Comparison of ENCODE assay signal across 9 mouse cellular contexts in the genomic region with DNA sequence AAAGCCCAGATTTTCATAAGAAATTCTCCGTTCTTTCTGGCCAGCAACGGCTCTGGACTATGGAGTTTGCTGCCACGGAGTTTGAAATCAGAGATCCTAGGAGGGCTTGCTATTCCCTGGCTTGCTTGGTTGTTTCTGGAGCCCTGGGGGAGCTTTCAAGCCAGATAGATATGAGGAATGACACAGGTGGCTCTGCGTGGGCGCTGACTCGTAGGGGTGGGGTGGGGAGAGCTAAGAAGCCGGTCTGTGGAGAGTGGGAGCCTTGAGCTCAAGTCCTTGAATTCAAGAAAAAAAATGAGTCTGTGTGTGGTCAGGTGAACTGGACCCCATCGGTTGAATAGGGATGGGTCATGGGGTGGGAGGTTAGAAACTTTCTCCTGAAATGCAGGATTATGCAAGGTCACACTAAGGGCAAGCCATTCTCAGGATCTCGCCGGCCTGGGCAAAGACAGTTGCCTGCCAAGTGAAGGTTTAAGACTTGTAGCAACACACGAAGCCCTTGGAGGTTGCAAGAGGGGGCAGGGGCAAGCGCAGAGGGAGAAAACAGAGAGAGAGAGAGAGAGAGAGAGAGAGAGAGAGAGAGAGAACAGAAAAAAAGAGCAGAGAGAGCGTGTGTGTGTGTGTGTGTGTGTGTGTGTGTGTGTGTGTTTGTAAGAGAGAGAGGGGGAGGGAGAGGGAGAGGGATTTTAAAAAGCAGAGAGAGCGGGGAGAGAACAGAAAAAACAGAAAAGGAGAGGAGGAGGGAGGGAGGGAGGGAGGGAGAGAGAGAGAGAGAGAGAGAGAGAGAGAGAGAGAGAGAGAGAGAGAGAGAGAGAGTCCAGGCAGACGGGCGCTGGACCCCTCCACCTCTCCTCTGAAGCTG. TPM values are rescaled to one million over a fixed set of nuclear protein-coding genes. Genes with fewer than 3 reads are reported as not detected.
DNase-seq lines count a peak whose midpoint lies in the region; ATAC-seq and TF ChIP-seq lines count a peak whose summit lies in the region.
"Had no signal": no experiment of that assay in that cellular context is flagged by ENCODE, and none has a peak within 500 bp of the region (broad histone marks: within the 10 kb centered on the region; RNA-seq: fewer than 3 reads in every experiment).

No protein-coding gene starts in this region.

- no peak for TF ChIP-seq EP300 in heart, adult 2 months (IDR thresholded peaks at IDR 0.05; ENCODE audit: insufficient read depth, low read depth, low read length)

- no peaks in the 10 kb centered on the region for H3K9me3 ChIP-seq in heart, embryonic 14.5 days (ENCODE audit: control insufficient read depth, low read length)
- H3K9me3 ChIP-seq in forebrain, embryonic 16.5 days (ENCODE audit: control insufficient read depth, low read length), result no peaks in the 10 kb centered on the region
- H3K9me3 ChIP-seq in midbrain, embryonic 14.5 days (ENCODE audit: control insufficient read depth, low read length), result no peaks in the 10 kb centered on the region

- H3K4me2 ChIP-seq in heart, embryonic 14.5 days (ENCODE audit: low read length), result peak overlapping the region; percentile 39
- H3K4me2 ChIP-seq in forebrain, embryonic 16.5 days (ENCODE audit: low read length), result peak overlapping the region; percentile 84
- peak overlapping the region; percentile 68 for H3K4me2 ChIP-seq in midbrain, embryonic 14.5 days (ENCODE audit: low read length)

- no peak for TF ChIP-seq POLR2A in heart, adult 2 months (IDR thresholded peaks at IDR 0.05; ENCODE audit: insufficient read depth, low read depth, low read length)

- no peak overlapping the region for H3K27ac ChIP-seq in heart, embryonic 14.5 days (replicated peaks in 1 of 2; ENCODE audit: control insufficient read depth in 1 of 2, insufficient read depth in 1 of 2, low read depth in 2 of 2, low read length in 2 of 2)
- no peak overlapping the region for H3K27ac ChIP-seq in heart, adult 2 months
- peak overlapping the region; percentile 88 for H3K27ac ChIP-seq in forebrain, embryonic 16.5 days (ENCODE audit: low read length)
- peak overlapping the region; percentile 90 for H3K27ac ChIP-seq in midbrain, embryonic 14.5 days (replicated peaks; ENCODE audit: low read depth, low read length)

- peaks cover 72% of the 10 kb centered on the region for H3K27me3 ChIP-seq in heart, embryonic 14.5 days (ENCODE audit: control insufficient read depth, insufficient read depth, low read length)
- peaks cover 17% of the 10 kb centered on the region for H3K27me3 ChIP-seq in heart, adult 2 months (ENCODE audit: control insufficient read depth, insufficient read depth, low read length)
- no peaks in the 10 kb centered on the region for H3K27me3 ChIP-seq in forebrain, embryonic 16.5 days (replicated peaks; ENCODE audit: control insufficient read depth, insufficient read depth, low read length)
- no peaks in the 10 kb centered on the region for H3K27me3 ChIP-seq in midbrain, embryonic 14.5 days (ENCODE audit: control insufficient read depth, insufficient read depth, low read length)

- intact Hi-C loops in heart, adult 2 months (cut with DNase I), result no loop called here

- H3K36me3 ChIP-seq in heart, embryonic 14.5 days (ENCODE audit: control insufficient read depth, insufficient read depth, low read length), result no peaks in the 10 kb centered on the region
- no peaks in the 10 kb centered on the region for H3K36me3 ChIP-seq in heart, adult 2 months (ENCODE audit: control insufficient read depth, insufficient read depth, low read length)
- no peaks in the 10 kb centered on the region for H3K36me3 ChIP-seq in forebrain, embryonic 16.5 days (ENCODE audit: control insufficient read depth, insufficient read depth)
- H3K36me3 ChIP-seq in midbrain, embryonic 14.5 days (ENCODE audit: control insufficient read depth, insufficient read depth, low read length), result no peaks in the 10 kb centered on the region

- no peak for ATAC-seq in heart, embryonic 14.5 days (ENCODE audit: insufficient number of reproducible peaks, insufficient read depth, low FRiP score, low read depth)
- no peak for ATAC-seq in forebrain, embryonic 16.5 days
- ATAC-seq in midbrain, embryonic 14.5 days (ENCODE audit: low FRiP score, low TSS enrichment), result no peak

- H3K9ac ChIP-seq in heart, embryonic 14.5 days (ENCODE audit: low read length), result no peak overlapping the region
- no peak overlapping the region for H3K9ac ChIP-seq in heart, adult 2 months (ENCODE audit: low read depth, low read length)
- peak overlapping the region; percentile 68 for H3K9ac ChIP-seq in forebrain, embryonic 16.5 days (replicated peaks; ENCODE audit: low read depth, low read length)
- peak overlapping the region; percentile 79; the same call in 1 of the 2 replicates for H3K9ac ChIP-seq in midbrain, embryonic 14.5 days (replicated peaks; ENCODE audit: low read length)

- peak overlapping the region in 1 of 2 experiments; percentile 3; a peak in 1 of 4 replicates for H3K4me3 ChIP-seq in heart, embryonic 14.5 days (ENCODE audit: control insufficient read depth in 1 of 2, insufficient read depth in 1 of 2, low read depth in 1 of 2, low read length in 2 of 2)
- H3K4me3 ChIP-seq in heart, adult 2 months, result no peak overlapping the region
- peak overlapping the region; percentile 50 for H3K4me3 ChIP-seq in forebrain, embryonic 16.5 days (replicated peaks; ENCODE audit: low read length)
- H3K4me3 ChIP-seq in midbrain, embryonic 14.5 days (replicated peaks; ENCODE audit: low read depth, low read length), result peak overlapping the region; percentile 71

- peaks cover 0 to 3% of the 10 kb centered on the region in 2 experiments; a peak in 2 of 4 replicates for H3K4me1 ChIP-seq in heart, embryonic 14.5 days (ENCODE audit: control insufficient read depth in 2 of 2, insufficient read depth in 2 of 2, low read length in 2 of 2)
- H3K4me1 ChIP-seq in heart, adult 2 months (ENCODE audit: control insufficient read depth, insufficient read depth, low read length), result no peaks in the 10 kb centered on the region
- H3K4me1 ChIP-seq in forebrain, embryonic 16.5 days (replicated peaks; ENCODE audit: control insufficient read depth, insufficient read depth, low read length), result peaks cover 38% of the 10 kb centered on the region
- H3K4me1 ChIP-seq in midbrain, embryonic 14.5 days (ENCODE audit: control insufficient read depth, insufficient read depth, low read length), result peaks cover 32% of the 10 kb centered on the region

- 26% methylated on average over 15 of the region's 16 CpGs for WGBS in heart, embryonic 14.5 days
- WGBS in heart, adult 2 months, result 25% methylated on average over 16 of the region's 16 CpGs
- WGBS in forebrain, embryonic 16.5 days, result 9% methylated on average over 16 of the region's 16 CpGs
- 6% methylated on average over 15 of the region's 16 CpGs for WGBS in midbrain, embryonic 14.5 days

- no peak for DNase-seq in heart, adult 2 months
- peak; percentile 7 for DNase-seq in Muller cell, postnatal 12 days (ENCODE audit: inconsistent ontology term)
- peak; percentile 45 for DNase-seq in midbrain, embryonic 14.5 days
- DNase-seq in spleen, postnatal 14 days (ENCODE audit: low spot score in 2 of 2), result no peak
- no peak for DNase-seq in frontal cortex, postnatal 14 days (ENCODE audit: low spot score in 2 of 2)
- DNase-seq in ovary, postnatal 14 days (ENCODE audit: low spot score), result no peak
- DNase-seq: kidney, adult 11 months had no signal

- no peak for TF ChIP-seq CTCF in heart, adult 2 months (IDR thresholded peaks at IDR 0.05)

- H3K79me2 ChIP-seq in heart, adult 2 months (replicated peaks; ENCODE audit: control insufficient read depth, insufficient read depth, low read length), result no peaks in the 10 kb centered on the region

RNA-seq across cellular contexts. Expression of gene Aen, which starts 13.8 kb away (rescaled TPM):
- 25.3 and 27.8 TPM in 2 replicates for polyA plus RNA-seq in heart, embryonic 14.5 days (2014; fragmentation: Nextera tagmentation; extraction: Ambion mirVana)
- 10 to 100 TPM; 33.9 to 39.0 TPM for total RNA-seq in heart, adult 2 months (2021)
- polyA plus RNA-seq in heart, adult 2 months (2012; rRNA removed), result 23.5 and 31.2 TPM in 2 replicates
- polyA plus RNA-seq in forebrain, embryonic 16.5 days (2015; fragmentation: Nextera tagmentation; extraction: Ambion mirVana), result 60.1 and 65.6 TPM in 2 replicates
- 33.7 and 39.1 TPM in 2 replicates for polyA plus RNA-seq in midbrain, embryonic 14.5 days (2014; fragmentation: Nextera tagmentation; extraction: Ambion mirVana)

RNA-seq across cellular contexts. Expression of gene Isg20, which starts 31.4 kb away (rescaled TPM):
- 1.9 and 3.2 TPM in 2 replicates for polyA plus RNA-seq in heart, embryonic 14.5 days (2014; fragmentation: Nextera tagmentation; extraction: Ambion mirVana)
- total RNA-seq in heart, adult 2 months (2021), result 10 to 100 TPM in 1 of 2 experiments, 1 to 10 TPM in 1; 6.2 to 30.3 TPM
- polyA plus RNA-seq in heart, adult 2 months (2012; rRNA removed), result 15.3 and 88.6 TPM in 2 replicates
- 2.0 TPM in 2 replicates for polyA plus RNA-seq in forebrain, embryonic 16.5 days (2015; fragmentation: Nextera tagmentation; extraction: Ambion mirVana)
- polyA plus RNA-seq in midbrain, embryonic 14.5 days (2014; fragmentation: Nextera tagmentation; extraction: Ambion mirVana), result 0.36 and 2.5 TPM in 2 replicates

RNA-seq across cellular contexts. Expression of gene Det1, which starts 34.8 kb away (rescaled TPM):
- 9.2 and 11.3 TPM in 2 replicates for polyA plus RNA-seq in heart, embryonic 14.5 days (2014; fragmentation: Nextera tagmentation; extraction: Ambion mirVana)
- 10 to 100 TPM; 13.2 to 13.8 TPM for total RNA-seq in heart, adult 2 months (2021)
- 14.6 and 18.3 TPM in 2 replicates for polyA plus RNA-seq in heart, adult 2 months (2012; rRNA removed)
- 16.3 and 17.5 TPM in 2 replicates for polyA plus RNA-seq in forebrain, embryonic 16.5 days (2015; fragmentation: Nextera tagmentation; extraction: Ambion mirVana)
- 12.3 and 14.9 TPM in 2 replicates for polyA plus RNA-seq in midbrain, embryonic 14.5 days (2014; fragmentation: Nextera tagmentation; extraction: Ambion mirVana)

Comparison
In these comparisons a context has a peak if more than half of its experiments do, and no peak if none do; other contexts are left out.
1. H3K27ac ChIP-seq: peak in forebrain, embryonic 16.5 days (single experiment) and midbrain, embryonic 14.5 days (single experiment); none in heart, embryonic 14.5 days (0 of 2) and heart, adult 2 months (single experiment).
2. H3K9ac ChIP-seq: peak in forebrain, embryonic 16.5 days (single experiment) and midbrain, embryonic 14.5 days (single experiment); none in heart, embryonic 14.5 days (single experiment) and heart, adult 2 months (single experiment).
3. DNase-seq: peak in Muller cell, postnatal 12 days (single experiment) and midbrain, embryonic 14.5 days (single experiment); none in heart, adult 2 months (0 of 2), spleen, postnatal 14 days (0 of 2), frontal cortex, postnatal 14 days (0 of 2) and ovary, postnatal 14 days (single experiment).
4. Peak in every context shown above with its lines, with median percentiles within 50 percentile points of each other: H3K4me2 ChIP-seq.